Mouse (Mus musculus) heart, postnatal 0 days (tissue): Measurements from ENCODE around the gene Gdpd4.

ENCODE experiments used
- CTCF ChIP-seq: IDR thresholded peaks from 2 replicates; pipeline ENCODE4 v1.5.1; 2016; ENCODE audit warnings: antibody characterized with exemption, control low read depth, low read depth
- EP300 ChIP-seq: IDR thresholded peaks from 2 replicates; pipeline ENCODE4 v1.6.1; 2016; ENCODE audit warnings: antibody characterized with exemption, low read depth

- TF ChIP-seq CTCF (no peak), EP300 (no peak)
These were observed 6.1 kb downstream of the Gdpd4 start for GRCm38 (mm10) chr7:97925819-97926218.
